Mouse (Mus musculus) fat pad, adult 2 months (tissue): Measurements from ENCODE around the gene Ttc34.

ENCODE experiments used
- DNase-seq: peaks from one replicate; pipeline ENCODE4 v3.0.0-alpha.2; 2011; ENCODE audit warnings: low read depth, low spot score; ENCODE audit errors: extremely low read depth

Ttc34 gene

GRCm38 (mm10) chr4:154837170-154837569, at the start of gene Ttc34:
Ttc34 (plus strand) TSS chr4:154837459.
- no peak for DNase-seq

GRCm38 (mm10) chr4:154787960-154788702, 49.1 kb upstream of the Ttc34 start:
- DNase-seq, result no peak

- no peak for DNase-seq
Observed at GRCm38 (mm10) chr4:154791894-154792293, 45.4 kb upstream of the Ttc34 start.

GRCm38 (mm10) chr4:154793499-154793898, 43.8 kb upstream of the Ttc34 start:
- DNase-seq, result no peak

- DNase-seq, result no peak
Observed at GRCm38 (mm10) chr4:154797834-154798233, 39.4 kb upstream of the Ttc34 start.

- DNase-seq, result no peak
Observed at GRCm38 (mm10) chr4:154800543-154800942, 36.7 kb upstream of the Ttc34 start.

- DNase-seq, result no peak
Observed at GRCm38 (mm10) chr4:154802210-154802609, 35.0 kb upstream of the Ttc34 start.

GRCm38 (mm10) chr4:154825662-154826061, 11.6 kb upstream of the Ttc34 start:
- DNase-seq, result no peak

GRCm38 (mm10) chr4:154826224-154826623, 11.0 kb upstream of the Ttc34 start:
- no peak for DNase-seq

GRCm38 (mm10) chr4:154827181-154827580, 10.1 kb upstream of the Ttc34 start:
- no peak for DNase-seq

GRCm38 (mm10) chr4:154827861-154828610, 9.2 kb upstream of the Ttc34 start:
- no peak for DNase-seq

- no peak for DNase-seq
Observed at GRCm38 (mm10) chr4:154831915-154832573, 5.2 kb upstream of the Ttc34 start.

- no peak for DNase-seq
Observed at GRCm38 (mm10) chr4:154836183-154836915, 910 bp upstream of the Ttc34 start.

GRCm38 (mm10) chr4:154838741-154839140, 1.5 kb downstream of the Ttc34 start:
- no peak for DNase-seq

- DNase-seq, result no peak
Observed at GRCm38 (mm10) chr4:154839406-154839805, 2.1 kb downstream of the Ttc34 start.

- DNase-seq, result no peak
Observed at GRCm38 (mm10) chr4:154852696-154853095, 15.4 kb downstream of the Ttc34 start.

- no peak for DNase-seq
Observed at GRCm38 (mm10) chr4:154853881-154854280, 16.6 kb downstream of the Ttc34 start.

- no peak for DNase-seq
Observed at GRCm38 (mm10) chr4:154854676-154855345, 17.6 kb downstream of the Ttc34 start.

- DNase-seq, result no peak
Observed at GRCm38 (mm10) chr4:154855721-154856479, 18.6 kb downstream of the Ttc34 start.

- DNase-seq, result no peak
Observed at GRCm38 (mm10) chr4:154856480-154856837, 19.2 kb downstream of the Ttc34 start.
